Mouse (Mus musculus): ENCODE data around the gene 6030468B19Rik. TPM values are rescaled to one million over a fixed set of nuclear protein-coding genes. Genes with fewer than 3 reads are reported as not detected.
"Not testable (repeated sequence)": the region's sequence is repeated elsewhere in the genome, so short reads cannot be mapped to it uniquely, and the experiment has no call there.

The 6030468B19Rik gene
- polyA plus RNA-seq, 1 experiment, result 0.40 TPM

DNA sequence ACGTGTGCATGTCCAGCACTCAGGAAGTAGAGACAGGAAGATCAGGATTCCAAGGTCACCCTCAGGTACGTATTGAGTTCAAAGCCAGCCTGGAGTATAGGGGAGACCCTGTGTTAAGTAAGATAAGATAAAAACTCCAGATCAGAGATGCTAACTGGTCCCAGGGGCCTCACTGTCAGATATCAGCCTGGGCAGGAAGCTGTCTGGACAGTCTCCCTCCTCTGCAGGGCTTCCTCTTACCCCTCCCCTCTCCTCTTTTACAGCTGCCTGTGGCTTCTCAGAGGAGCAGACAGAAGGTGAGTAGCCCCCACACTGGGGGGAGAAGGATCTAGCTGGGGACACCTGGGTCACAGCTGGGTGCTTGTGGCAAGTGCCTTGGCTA lies 691 bp downstream of the 6030468B19Rik start:
- no peak for DNase-seq (ENCODE audit: low read depth, low spot score)

DNA sequence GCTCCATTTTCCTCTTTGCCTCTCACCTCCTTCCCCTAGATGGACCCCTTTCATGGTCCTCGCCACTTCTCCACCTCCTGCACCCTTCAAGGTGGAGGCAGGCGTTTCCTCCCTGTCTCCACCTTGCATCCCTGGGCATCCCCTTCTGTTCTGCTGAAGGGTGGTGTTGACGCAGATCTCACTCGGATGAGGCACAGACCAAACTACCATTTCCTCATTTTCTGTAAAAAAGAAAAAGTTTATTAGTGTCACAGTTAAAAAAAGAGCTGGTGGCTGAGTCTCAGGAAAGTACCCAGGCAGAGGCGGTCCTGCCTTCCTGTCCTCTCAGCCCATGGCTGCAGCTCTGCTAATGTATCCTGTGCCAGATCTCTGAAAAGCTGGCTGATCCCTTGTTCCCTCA lies 1.7 kb downstream of the 6030468B19Rik start:
- 73% methylated on average over 5 of the region's 5 CpGs for WGBS
- DNase-seq (ENCODE audit: low read depth, low spot score), result no peak

More for the DNA sequence above, 691 bp downstream of the 6030468B19Rik start:
- WGBS, result 51% methylated on average over 2 of the region's 2 CpGs

DNA sequence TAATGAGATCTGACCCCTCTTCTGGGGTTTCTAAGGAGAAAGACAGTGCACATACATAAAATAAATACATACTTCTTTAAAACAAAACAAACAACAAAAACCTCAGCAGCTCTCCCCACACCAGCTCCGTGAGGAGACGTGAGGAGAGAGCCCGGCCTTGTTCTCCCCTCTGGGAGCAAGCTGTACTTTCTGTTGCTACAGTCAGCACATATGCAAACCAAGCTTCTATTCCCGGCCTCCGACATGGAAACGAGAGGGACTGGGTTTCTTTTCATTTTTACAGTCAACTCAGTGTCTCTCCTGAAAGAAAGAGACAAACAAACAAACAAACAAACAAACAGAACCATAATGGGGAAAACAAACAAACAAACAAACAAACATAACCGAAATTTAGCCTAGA lies 2.6 kb downstream of the 6030468B19Rik start:
- DNase-seq (ENCODE audit: low read depth, low spot score), result no peak
- 88% methylated on average over 7 of the region's 7 CpGs for WGBS

DNA sequence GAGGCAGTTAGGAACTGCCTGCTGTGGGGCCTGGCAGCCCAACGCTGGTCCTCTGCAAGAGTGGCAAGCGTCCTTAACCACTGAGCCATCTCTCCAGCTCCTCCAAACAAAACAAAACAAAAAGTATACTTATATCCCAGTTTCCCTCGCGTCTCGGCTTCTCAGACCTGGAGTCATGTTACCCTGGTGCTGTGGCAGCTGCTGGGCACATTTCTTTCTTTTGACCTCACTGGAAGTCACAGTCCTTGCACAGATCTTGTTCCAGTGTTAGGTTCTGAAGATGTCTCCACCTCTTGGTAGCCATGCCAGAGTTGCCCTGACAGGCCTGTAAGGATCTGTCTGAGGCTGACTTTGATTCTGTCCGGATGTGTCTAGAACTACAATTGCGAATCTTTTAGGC lies 4.2 kb downstream of the 6030468B19Rik start:
- 87% methylated on average over 7 of the region's 7 CpGs for WGBS
- no peak for DNase-seq (ENCODE audit: low read depth, low spot score)

DNA sequence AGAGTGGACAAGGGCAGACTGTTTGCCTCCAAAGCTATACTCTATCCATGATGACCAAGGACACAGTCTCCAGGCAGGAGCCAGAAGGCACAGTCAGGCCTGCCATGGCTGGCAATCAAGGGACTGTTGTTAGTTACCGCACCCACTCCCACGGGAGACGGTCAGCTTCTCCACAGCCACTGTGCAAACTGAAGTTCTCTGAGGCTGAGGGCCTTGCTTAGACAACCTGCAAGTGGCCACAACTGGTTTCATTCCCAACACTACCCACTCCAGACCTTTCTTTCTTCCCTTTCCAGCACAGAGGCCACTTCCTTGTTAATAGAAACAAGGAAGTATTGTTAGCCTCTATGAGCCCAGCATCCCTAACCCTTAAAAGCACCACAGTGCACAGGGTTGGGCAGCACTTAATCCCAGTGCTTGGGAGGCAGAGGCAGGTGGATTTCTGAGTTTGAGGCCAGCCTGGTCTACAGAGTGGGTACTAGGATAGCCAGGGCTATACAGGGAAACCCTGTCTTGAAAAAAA lies 5.8 kb downstream of the 6030468B19Rik start:
- DNase-seq (ENCODE audit: low read depth, low spot score), result no peak
- WGBS, result 45% methylated on average over 3 of the region's 3 CpGs

DNA sequence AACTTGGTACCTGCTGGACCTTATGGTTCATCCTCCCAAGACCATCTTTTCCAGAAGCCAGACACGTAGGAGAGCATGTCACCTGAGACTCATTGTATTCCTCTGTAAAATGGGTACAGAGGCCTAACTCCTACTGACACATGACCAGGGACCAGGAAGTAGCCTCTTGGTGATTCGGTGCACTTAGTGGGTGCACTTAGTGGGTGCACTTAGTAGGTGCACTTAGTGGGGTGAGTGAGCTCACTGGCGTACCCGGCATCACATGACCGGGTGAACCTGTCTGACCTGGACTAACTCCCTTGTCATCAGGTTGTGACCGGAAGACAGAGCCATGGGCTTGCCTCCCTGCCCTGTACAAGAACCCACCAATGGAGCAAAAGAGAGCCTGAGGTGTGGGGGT lies 9.3 kb downstream of the 6030468B19Rik start:
- no peak for DNase-seq (ENCODE audit: low read depth, low spot score)
- WGBS, result 94% methylated on average over 6 of the region's 6 CpGs

DNA sequence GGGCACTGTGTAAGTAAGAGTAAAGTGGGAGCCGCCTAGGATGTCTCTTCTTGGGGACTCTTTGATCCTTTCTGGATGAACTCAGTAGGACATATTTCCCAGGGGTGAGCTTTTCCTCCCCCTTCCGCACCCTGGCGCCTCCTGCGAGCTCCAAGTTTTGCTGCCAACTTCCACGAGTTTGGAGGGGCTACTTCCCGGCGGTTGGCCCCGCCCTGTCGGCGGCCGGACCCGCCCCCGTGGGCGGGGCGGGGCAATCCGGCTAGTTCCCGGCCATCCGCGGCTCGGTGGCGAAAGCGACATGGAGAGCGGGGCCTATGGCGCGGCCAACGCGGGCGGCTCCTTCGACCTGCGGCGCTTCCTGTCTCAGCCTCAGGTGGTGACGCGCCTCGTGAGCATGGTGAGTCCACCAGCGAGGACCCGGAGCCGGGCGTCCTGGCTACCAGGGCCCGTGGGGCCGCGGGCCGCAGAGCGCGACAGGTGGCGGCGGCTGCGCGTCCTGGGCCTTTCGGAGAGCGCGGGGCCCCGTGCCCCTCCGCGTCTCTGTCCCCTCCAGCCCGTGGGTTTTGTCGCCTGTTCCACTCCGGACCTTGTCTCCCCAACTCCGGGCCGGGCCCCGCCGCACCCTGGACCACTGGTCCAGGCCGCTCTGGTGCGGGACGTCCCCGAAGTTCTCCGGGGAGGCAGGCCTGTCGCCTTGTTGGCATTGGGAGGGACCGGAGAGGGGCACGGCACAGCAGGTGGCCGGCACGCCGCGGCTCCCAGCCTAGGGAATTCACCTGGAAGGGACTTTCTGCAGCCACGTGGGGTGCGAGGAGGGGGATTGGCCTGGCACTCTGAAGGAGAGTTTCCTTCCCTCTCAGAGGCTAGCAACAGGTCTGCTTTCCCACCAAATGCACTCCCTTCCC lies 12.2 kb downstream of the 6030468B19Rik start, which contains the start of the genes Gm20708 and Syngr2:
Gene Gm20708, plus strand, starts transcription at position 262 of the 905 bp plus-strand sequence.
Gene Syngr2, plus strand, starts transcription at position 262 of the 905 bp plus-strand sequence.
- under 1% methylated on average over 75 of the region's 75 CpGs for WGBS
- DNase-seq (ENCODE audit: low read depth, low spot score), result no peak

DNA sequence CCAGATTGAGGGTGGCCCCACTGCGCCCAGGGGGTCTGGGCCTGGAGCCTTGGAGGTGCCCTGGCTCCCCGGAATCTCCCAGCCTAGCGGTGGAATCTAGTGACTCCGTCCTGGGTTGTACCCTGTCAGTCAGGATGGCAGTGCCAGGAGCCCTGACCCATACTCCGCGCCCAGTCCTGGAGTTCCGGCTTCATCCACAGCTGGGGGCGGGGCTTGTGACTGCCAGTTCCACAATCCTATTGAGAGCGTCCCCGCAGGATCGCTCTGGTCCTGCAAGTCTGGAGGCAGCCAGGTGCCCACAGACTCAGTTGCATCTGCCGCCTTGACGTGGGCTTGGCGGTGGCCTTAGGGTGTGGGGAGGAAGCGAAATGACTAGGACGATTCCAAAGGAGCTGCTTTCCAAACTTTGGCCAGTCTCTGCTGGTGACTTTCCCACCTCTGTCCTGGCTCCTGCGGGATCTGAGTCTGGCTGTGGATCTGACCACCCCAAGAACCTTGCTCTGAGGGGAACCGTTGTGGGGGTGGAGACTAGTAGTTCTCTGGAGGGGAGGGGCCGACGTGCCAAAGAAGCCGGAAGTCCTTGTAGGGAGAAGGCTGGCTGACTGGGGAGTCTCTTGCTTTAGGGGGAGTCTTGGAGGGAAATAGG lies 13.1 kb downstream of the 6030468B19Rik start:
- under 1% methylated on average over 21 of the region's 21 CpGs for WGBS
- DNase-seq (ENCODE audit: low read depth, low spot score), result no peak

DNA sequence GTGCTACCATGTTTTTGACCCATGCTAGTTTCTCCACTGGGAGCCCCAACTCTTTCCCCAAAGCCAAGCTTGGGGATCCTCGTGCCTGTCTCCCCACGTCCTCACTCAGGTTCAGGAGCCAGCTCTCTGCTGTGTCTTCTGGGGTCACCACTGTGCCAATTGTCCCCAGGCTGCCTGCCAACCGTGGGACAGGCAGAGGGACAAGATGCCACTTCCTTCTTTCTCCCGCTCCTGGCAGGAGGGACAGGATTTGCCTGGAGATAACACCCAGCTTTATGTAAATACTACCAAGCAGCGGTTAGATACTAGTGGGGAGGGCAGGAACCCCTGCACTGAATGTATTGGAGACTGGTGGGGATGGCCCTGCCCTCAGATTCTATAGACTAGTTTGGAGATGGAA lies 16.4 kb downstream of the 6030468B19Rik start:
- no peak for DNase-seq (ENCODE audit: low read depth, low spot score)
- 29% methylated on average over 5 of the region's 5 CpGs for WGBS

DNA sequence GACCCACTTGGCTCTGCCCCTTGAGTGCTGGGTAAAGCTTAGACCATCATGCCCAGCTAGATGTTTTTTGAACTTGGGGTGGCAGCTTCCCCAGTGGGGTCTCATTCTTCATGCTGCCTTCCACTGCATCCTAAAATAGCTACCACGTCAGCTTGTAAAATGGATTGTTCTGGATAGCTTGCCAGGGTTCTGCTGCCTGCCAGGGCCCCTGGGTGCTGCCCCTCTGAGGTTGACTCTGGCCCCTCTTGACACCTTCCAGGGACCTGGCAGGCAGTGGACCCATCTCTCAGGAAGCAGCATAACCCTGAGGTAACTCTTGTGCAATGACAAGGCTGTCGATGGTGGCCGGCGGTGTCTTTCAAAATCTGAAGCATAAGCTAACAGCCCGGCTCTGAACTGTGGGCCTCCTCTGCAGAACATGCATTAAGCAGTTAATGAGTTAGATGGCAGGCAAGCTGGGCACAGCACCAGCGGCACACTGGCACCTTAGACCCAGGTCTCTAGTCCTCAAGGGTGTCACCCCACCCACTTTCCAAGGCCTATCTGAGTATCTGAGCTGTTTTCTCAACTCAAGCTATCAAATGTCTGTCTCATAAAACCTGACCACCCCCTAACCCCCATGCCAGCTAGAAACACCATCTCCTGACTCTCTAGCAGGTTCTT lies 17.4 kb downstream of the 6030468B19Rik start:
- no peak for DNase-seq (ENCODE audit: low read depth, low spot score)
- 74% methylated on average over 6 of the region's 6 CpGs for WGBS

DNA sequence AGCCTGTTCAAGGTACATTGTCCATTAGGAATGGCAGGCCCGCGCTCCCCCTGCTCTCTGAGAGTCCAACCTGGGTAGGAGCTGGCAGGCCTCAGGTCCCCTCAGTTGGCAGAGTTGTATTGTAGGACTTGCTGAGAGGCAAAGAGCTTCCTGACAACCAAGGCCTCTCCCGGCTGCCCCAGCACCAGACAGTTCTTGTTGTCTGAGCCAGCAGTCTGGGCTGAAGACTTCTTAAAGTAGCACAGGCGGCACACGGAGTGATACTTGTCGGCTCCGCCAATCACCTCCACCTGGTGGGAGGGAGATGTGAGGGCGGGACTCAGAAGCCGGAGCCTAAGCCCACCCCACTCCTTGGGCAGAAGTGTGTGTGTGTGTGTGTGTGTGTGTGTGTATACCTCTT lies 18.4 kb downstream of the 6030468B19Rik start:
- DNase-seq (ENCODE audit: low read depth, low spot score), result not testable (repeated sequence)
- WGBS, result 79% methylated on average over 9 of the region's 9 CpGs

DNA sequence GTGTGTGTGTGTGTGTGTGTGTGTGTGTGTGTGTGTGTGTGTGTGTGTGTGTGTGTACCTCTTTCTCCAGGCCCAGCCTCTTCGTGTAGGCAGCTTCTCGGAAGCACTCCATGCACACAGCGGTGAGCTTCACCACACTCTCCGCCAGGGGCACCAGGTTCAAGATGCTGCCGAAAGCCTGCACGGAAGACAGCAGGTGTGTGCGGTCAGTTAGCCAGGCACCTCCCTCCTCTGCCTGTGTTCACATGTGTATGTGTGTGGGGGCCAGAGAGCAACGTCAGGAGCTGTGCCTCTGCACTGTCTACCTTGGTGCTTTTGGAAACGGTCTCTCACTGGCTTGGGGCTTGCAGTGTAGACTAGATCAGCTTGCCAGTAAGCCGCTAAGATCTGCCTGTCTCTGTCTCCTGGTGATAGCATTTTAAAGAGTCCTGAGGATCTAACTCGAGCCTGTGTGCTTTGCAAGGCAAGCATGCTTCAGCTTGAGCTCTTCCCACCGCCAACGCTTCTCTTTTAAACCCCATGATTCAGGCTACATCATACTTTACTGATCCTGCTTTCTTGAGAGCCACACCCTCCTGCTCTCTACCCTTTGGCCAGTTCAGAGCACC lies 19.0 kb downstream of the 6030468B19Rik start:
- WGBS, result 63% methylated on average over 13 of the region's 13 CpGs
- DNase-seq (ENCODE audit: low read depth, low spot score), result no peak

DNA sequence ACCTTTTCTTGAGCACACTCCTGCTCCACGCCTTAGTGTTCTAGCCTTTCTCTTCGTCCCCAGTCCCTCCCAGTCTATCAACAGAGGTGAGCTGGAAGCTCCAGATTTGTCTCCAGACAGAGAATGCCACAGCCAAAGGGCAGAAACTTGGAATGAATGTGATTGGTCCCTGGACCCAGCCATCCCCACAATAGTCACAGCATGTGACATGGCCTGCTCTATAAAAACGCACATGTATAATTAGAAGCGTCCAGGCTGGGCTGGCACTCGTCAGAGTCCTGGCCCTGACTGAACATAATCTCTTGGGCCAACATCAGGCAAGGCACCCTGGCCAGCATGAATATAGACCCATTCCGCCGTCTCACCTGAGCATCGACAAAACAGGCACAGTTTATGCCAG lies 21.6 kb downstream of the 6030468B19Rik start:
- 41% methylated on average over 8 of the region's 8 CpGs for WGBS
- no peak for DNase-seq (ENCODE audit: low read depth, low spot score)

DNA sequence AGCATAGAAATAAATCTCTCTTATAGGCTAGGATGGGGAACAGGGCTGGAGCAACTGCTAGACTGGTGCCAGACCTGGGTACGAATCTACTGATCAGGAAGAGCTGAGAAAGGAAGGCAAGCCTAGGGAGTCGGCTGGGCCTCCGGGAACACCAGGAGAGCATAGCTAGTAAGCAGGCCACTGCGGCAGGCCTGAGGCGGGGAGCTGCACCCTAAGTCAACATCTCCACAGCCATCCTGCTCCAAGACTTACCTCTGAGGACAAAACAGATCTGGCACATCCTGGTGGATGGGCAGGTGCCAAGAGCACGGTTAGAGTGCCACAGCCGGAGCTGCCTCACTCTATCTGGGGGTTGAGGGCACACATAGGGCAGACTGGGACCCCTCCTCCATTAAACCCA lies 22.7 kb downstream of the 6030468B19Rik start:
- WGBS, result 39% methylated on average over 7 of the region's 7 CpGs
- no peak for DNase-seq (ENCODE audit: low read depth, low spot score)

DNA sequence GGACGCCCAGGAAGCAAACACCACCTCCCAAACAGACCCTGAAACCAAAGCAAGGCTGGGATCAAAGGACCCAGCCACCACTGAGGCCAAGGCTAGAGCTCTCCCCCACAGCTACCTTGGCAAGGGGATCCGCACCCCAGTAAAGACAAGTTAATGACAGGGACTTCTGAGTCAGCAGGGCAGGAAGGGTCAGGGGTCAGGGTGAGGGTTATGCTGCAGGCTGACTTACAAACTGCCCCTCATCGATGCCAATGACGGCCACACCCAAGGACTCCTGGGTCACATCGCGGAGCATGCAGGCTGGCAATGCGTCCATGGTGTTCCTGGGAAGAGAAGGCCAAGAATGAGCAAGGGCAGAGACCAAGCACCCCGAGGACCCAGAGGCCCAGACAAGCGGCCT lies 24.4 kb downstream of the 6030468B19Rik start:
- DNase-seq (ENCODE audit: low read depth, low spot score), result no peak
- WGBS, result 72% methylated on average over 9 of the region's 9 CpGs

DNA sequence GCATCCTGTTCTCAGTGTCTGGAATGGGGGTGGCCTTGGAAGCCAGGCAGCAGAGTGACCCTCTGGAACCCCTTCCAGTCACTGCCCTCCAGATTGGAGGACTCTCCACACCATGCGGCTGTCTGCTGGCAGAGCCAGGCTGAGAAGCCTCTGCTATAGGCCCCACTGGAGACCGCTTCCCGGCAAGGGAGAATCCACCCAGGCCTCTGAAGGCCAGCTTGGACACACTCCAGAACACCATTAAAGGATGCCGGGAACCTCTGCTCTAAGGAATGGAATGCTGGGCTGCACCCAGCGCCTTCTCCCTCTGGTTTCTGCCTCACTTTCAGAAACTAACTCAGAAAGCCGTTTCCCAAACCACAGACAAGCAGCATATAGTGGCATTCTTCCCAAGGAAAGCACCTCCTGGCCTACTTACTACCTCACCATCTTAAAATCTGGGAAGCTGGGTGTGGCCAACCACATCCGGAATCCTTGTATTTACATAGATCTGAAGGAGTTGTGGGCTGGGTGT lies 25.3 kb downstream of the 6030468B19Rik start:
- WGBS, result 21% methylated on average over 7 of the region's 7 CpGs
- no peak for DNase-seq (ENCODE audit: low read depth, low spot score)

DNA sequence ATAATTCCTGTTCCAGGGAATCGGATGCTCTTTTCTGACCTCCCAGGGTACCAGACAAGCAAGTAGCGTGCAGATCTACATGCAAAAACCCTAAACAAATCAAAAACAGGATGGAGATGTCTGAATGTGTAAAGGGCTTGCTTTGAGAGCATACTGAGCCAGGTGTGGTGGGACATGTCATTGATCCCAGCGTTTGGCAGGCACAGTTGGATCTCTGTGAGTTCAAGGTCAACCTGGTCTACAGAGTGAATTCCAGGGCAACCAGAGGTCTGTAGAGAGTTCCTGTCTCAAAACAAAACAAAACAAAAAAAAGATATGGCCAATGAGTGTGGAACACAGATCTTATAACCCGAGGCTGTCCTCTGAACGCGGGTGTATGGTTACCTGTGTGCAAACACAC lies 26.0 kb downstream of the 6030468B19Rik start:
- no peak for DNase-seq (ENCODE audit: low read depth, low spot score)
- 43% methylated on average over 6 of the region's 6 CpGs for WGBS

DNA sequence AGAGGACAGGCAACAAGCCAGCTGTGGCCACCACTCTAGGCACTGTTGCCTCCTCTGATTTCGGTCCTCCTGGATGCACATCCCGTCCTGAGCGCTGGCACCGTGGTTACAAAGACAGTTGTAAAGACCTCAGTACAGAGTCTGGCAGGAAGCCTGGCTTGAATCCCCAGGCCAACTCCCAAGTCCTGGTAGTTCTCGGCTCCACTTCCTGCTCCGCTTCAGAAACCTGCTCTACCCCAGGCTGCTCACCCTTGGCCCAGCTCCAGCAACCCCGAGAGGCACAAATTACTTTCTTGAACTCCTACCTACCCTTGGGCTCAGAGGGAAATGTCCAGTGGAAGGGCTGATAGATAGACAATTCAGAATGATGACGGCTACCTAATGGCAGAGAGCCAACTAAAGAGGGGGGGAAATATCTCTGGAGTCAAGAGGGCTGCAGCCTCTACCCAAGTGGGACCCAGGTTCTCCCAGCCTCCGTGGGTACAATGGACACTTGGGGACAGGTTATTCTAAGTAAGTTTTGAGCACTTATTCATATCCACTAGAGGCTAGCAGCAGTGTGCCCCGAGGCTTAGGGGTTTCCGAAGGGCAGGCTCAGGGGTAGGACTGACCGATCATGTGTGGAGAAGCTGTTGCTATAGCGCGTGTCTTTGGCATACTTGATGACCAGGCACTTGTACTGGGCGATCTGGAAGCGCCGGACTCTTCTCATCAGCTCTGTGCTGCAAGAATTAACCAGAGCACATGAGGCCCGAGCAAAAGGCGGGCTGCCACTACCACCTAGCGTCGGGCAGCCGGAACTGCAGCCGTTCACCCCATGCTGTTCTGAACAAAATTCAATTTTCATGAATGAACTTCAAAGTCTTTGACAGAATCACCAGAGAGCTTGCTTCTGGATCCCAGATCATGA lies 26.9 kb downstream of the 6030468B19Rik start:
- DNase-seq (ENCODE audit: low read depth, low spot score), result no peak
- WGBS, result 1% methylated on average over 23 of the region's 23 CpGs

Measured in large intestine, adult 2 months (tissue).